Mouse (Mus musculus): ENCODE data around the gene Kcnd3. TPM values are rescaled to one million over a fixed set of nuclear protein-coding genes. Genes with fewer than 3 reads are reported as not detected.
A peak's percentile ranks its signal among the peaks of the same experiment; 100 is the strongest.

The Kcnd3 gene
- polyA plus RNA-seq, 1 experiment from 2014 or later, result 0.93 TPM

DNA sequence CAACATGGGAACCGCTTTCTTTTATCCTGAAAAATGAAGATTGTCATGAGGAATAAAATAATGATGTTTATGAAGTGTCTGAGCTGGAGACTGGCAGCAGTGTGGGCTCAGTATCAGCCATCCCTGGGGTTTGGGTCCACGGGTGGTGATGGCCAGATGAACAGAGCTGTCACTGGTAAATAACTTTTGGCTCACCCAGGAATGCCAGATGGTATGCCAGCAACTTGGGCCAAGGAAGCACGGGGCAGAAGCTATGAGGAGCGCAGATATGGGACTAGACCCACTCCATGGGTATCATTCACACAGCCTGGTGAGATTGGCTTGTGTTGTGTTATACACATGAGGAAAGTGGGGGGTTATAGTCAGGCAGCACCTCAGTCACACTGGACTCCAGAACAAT is 26.7 kb downstream of the Kcnd3 start:
- 91% methylated on average over 4 of the region's 4 CpGs for WGBS
- H3K9ac ChIP-seq (ENCODE audit: low read depth, low read length), result no peak overlapping the region
- no peaks in the 10 kb centered on the region for H3K36me3 ChIP-seq (ENCODE audit: control insufficient read depth, insufficient read depth, low read length)
- no peak for ATAC-seq (ENCODE audit: low read depth)
- H3K4me2 ChIP-seq (ENCODE audit: low read depth, low read length), result no peak overlapping the region
- no peak overlapping the region for H3K4me3 ChIP-seq (ENCODE audit: low read depth, low read length)
- H3K9me3 ChIP-seq (ENCODE audit: control insufficient read depth, low read length), result no peaks in the 10 kb centered on the region
- no peaks in the 10 kb centered on the region for H3K27me3 ChIP-seq (replicated peaks; ENCODE audit: control insufficient read depth, insufficient read depth, low read length)
- H3K4me1 ChIP-seq (ENCODE audit: control insufficient read depth, insufficient read depth, low read length), result no peaks in the 10 kb centered on the region
- DNase-seq (ENCODE audit: low spot score), result no peak
- H3K27ac ChIP-seq (replicated peaks; ENCODE audit: low read depth, low read length), result no peak overlapping the region

GRCm38 (mm10) chr3:105481419-105481818 is 29.3 kb downstream of the Kcnd3 start:
- no peak for DNase-seq (ENCODE audit: low spot score)
- H3K27ac ChIP-seq (replicated peaks; ENCODE audit: low read depth, low read length), result no peak overlapping the region
- H3K27me3 ChIP-seq (replicated peaks; ENCODE audit: control insufficient read depth, insufficient read depth, low read length), result no peaks in the 10 kb centered on the region
- no peak overlapping the region for H3K9ac ChIP-seq (ENCODE audit: low read depth, low read length)
- H3K36me3 ChIP-seq (ENCODE audit: control insufficient read depth, insufficient read depth, low read length), result no peaks in the 10 kb centered on the region
- WGBS, result 64% methylated on average over 8 of the region's 8 CpGs
- ATAC-seq (ENCODE audit: low read depth), result no peak
- H3K9me3 ChIP-seq (ENCODE audit: control insufficient read depth, low read length), result no peaks in the 10 kb centered on the region
- no peak overlapping the region for H3K4me3 ChIP-seq (ENCODE audit: low read depth, low read length)
- H3K4me2 ChIP-seq (ENCODE audit: low read depth, low read length), result no peak overlapping the region
- H3K4me1 ChIP-seq (ENCODE audit: control insufficient read depth, insufficient read depth, low read length), result no peaks in the 10 kb centered on the region

GRCm38 (mm10) chr3:105483651-105484052 is 31.5 kb downstream of the Kcnd3 start:
- Histone ChIP-seq H3K4me1 (ENCODE audit: control insufficient read depth, insufficient read depth, low read length) (no peaks in the 10 kb centered on the region), H3K27me3 (replicated peaks; ENCODE audit: control insufficient read depth, insufficient read depth, low read length) (no peaks in the 10 kb centered on the region), H3K4me2 (ENCODE audit: low read depth, low read length) (no peak overlapping the region), H3K9ac (ENCODE audit: low read depth, low read length) (no peak overlapping the region), H3K4me3 (ENCODE audit: low read depth, low read length) (no peak overlapping the region), H3K27ac (replicated peaks; ENCODE audit: low read depth, low read length) (no peak overlapping the region), H3K36me3 (ENCODE audit: control insufficient read depth, insufficient read depth, low read length) (no peaks in the 10 kb centered on the region), H3K9me3 (ENCODE audit: control insufficient read depth, low read length) (no peaks in the 10 kb centered on the region)
- DNase-seq (ENCODE audit: low spot score) (no peak), ATAC-seq (ENCODE audit: low read depth) (no peak)
- WGBS, result 64% methylated on average over 13 of the region's 13 CpGs

DNA sequence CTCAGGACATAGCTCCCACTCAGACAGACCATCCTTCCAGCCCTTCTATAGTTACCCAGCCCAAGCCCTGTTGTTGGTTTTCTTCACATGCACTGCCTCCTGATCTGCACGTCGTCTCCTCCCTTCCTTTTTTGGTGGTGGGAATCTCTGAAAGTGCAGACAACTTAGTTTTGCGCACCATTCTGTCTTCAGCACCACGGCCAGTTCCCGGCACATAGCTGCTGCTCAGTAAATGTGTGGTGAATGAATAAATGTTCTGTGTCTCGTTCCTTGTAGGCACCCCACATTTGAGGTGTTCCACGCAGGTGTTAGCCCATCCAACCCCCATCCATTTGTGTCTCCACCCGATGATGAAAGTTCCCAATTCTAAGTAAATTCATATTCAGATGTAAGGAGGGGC is 35.0 kb downstream of the Kcnd3 start:
- H3K36me3 ChIP-seq (ENCODE audit: control insufficient read depth, insufficient read depth, low read length), result no peaks in the 10 kb centered on the region
- no peaks in the 10 kb centered on the region for H3K4me1 ChIP-seq (ENCODE audit: control insufficient read depth, insufficient read depth, low read length)
- WGBS, result 38% methylated on average over 8 of the region's 8 CpGs
- no peak overlapping the region for H3K27ac ChIP-seq (replicated peaks; ENCODE audit: low read depth, low read length)
- H3K9ac ChIP-seq (ENCODE audit: low read depth, low read length), result no peak overlapping the region
- H3K27me3 ChIP-seq (replicated peaks; ENCODE audit: control insufficient read depth, insufficient read depth, low read length), result no peaks in the 10 kb centered on the region
- H3K4me3 ChIP-seq (ENCODE audit: low read depth, low read length), result no peak overlapping the region
- no peak overlapping the region for H3K4me2 ChIP-seq (ENCODE audit: low read depth, low read length)
- DNase-seq (ENCODE audit: low spot score), result peak; percentile 62
- no peaks in the 10 kb centered on the region for H3K9me3 ChIP-seq (ENCODE audit: control insufficient read depth, low read length)
- ATAC-seq (ENCODE audit: low read depth), result no peak

DNA sequence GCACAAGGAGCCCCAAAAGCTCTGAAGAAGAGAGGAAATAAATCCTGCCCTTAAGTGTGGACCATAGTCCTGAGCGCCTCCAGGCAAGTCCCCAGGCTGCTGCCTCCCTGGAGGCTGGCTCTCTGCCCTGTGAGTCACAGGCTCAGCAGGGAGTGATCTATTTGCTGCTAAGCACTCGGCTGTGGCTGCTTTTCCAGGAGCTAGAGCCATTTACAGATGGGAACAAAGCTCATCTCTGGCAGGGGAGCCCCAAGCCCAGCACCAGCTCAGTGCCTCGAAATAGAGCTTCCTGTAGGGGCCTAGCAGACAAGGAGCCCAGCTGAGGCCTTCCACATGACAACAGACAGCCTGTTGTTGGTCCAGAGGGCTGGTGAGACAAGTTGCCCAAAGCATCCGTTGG is 37.5 kb downstream of the Kcnd3 start:
- no peak overlapping the region for H3K4me2 ChIP-seq (ENCODE audit: low read depth, low read length)
- no peaks in the 10 kb centered on the region for H3K4me1 ChIP-seq (ENCODE audit: control insufficient read depth, insufficient read depth, low read length)
- H3K4me3 ChIP-seq (ENCODE audit: low read depth, low read length), result no peak overlapping the region
- WGBS, result 17% methylated on average over 3 of the region's 4 CpGs
- no peaks in the 10 kb centered on the region for H3K9me3 ChIP-seq (ENCODE audit: control insufficient read depth, low read length)
- DNase-seq (ENCODE audit: low spot score) (no peak), ATAC-seq (ENCODE audit: low read depth) (no peak)
- H3K27ac ChIP-seq (replicated peaks; ENCODE audit: low read depth, low read length), result no peak overlapping the region
- H3K9ac ChIP-seq (ENCODE audit: low read depth, low read length), result no peak overlapping the region
- no peaks in the 10 kb centered on the region for H3K27me3 ChIP-seq (replicated peaks; ENCODE audit: control insufficient read depth, insufficient read depth, low read length)
- no peaks in the 10 kb centered on the region for H3K36me3 ChIP-seq (ENCODE audit: control insufficient read depth, insufficient read depth, low read length)

GRCm38 (mm10) chr3:105494886-105495285 is 42.8 kb downstream of the Kcnd3 start:
- DNase-seq (ENCODE audit: low spot score), result no peak
- Histone ChIP-seq H3K4me1 (ENCODE audit: control insufficient read depth, insufficient read depth, low read length) (no peaks in the 10 kb centered on the region), H3K9ac (ENCODE audit: low read depth, low read length) (no peak overlapping the region), H3K4me2 (ENCODE audit: low read depth, low read length) (no peak overlapping the region), H3K4me3 (ENCODE audit: low read depth, low read length) (no peak overlapping the region), H3K27ac (replicated peaks; ENCODE audit: low read depth, low read length) (no peak overlapping the region), H3K36me3 (ENCODE audit: control insufficient read depth, insufficient read depth, low read length) (no peaks in the 10 kb centered on the region), H3K9me3 (ENCODE audit: control insufficient read depth, low read length) (no peaks in the 10 kb centered on the region), H3K27me3 (replicated peaks; ENCODE audit: control insufficient read depth, insufficient read depth, low read length) (no peaks in the 10 kb centered on the region)
- WGBS, result 29% methylated on average over 9 of the region's 9 CpGs
- no peak for ATAC-seq (ENCODE audit: low read depth)

- no peak overlapping the region for H3K27ac ChIP-seq (replicated peaks; ENCODE audit: low read depth, low read length)
- no peaks in the 10 kb centered on the region for H3K4me1 ChIP-seq (ENCODE audit: control insufficient read depth, insufficient read depth, low read length)
- no peaks in the 10 kb centered on the region for H3K27me3 ChIP-seq (replicated peaks; ENCODE audit: control insufficient read depth, insufficient read depth, low read length)
- H3K4me2 ChIP-seq (ENCODE audit: low read depth, low read length), result no peak overlapping the region
- no peaks in the 10 kb centered on the region for H3K36me3 ChIP-seq (ENCODE audit: control insufficient read depth, insufficient read depth, low read length)
- no peak overlapping the region for H3K9ac ChIP-seq (ENCODE audit: low read depth, low read length)
- H3K9me3 ChIP-seq (ENCODE audit: control insufficient read depth, low read length), result no peaks in the 10 kb centered on the region
- DNase-seq (ENCODE audit: low spot score) (no peak), ATAC-seq (ENCODE audit: low read depth) (no peak)
- no peak overlapping the region for H3K4me3 ChIP-seq (ENCODE audit: low read depth, low read length)
- 63% methylated on average over 7 of the region's 7 CpGs for WGBS
These were observed 44.1 kb downstream of the Kcnd3 start for GRCm38 (mm10) chr3:105496216-105496615.

DNA sequence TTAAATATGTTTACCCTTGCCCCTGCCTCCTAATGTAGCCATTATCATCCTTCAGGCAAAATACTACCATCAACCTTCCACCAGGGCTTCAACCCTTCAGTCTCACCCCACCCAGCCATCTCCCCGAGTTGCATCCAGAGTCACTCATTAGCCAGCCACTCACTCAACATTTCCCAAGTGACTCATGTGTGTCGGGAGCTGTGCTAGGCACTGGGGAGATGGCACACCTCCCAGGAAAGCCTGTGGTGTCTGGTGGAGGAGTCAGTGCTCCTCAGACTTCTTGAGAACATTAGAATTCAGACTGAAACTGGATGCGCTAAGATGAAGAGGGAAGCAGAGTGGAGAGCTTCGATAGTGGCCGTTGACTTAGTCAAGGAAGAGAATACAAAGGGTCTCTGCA is 44.8 kb downstream of the Kcnd3 start:
- WGBS, result 90% methylated on average over 5 of the region's 5 CpGs
- no peak for DNase-seq (ENCODE audit: low spot score)

DNA sequence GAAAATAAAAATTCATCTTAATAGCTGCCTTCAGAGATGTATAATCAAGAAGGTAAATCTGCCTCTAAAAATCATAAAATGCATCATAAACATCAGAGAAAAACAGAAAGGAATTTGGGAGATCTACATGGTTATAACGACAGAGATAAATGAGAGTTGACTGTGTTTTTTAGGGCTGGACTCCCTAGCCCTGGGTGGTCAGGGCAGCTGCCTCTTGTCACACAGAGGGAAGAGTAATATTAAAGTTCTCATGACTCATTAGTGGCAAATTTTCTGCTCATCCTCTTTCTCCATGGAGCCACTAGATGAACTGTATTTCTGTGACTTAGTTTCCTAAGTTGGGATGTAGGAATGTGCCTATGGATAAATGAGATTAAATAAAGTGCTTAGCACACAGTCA is 48.9 kb downstream of the Kcnd3 start:
- Histone ChIP-seq H3K36me3 (ENCODE audit: control insufficient read depth, insufficient read depth, low read length) (no peaks in the 10 kb centered on the region), H3K27ac (replicated peaks; ENCODE audit: low read depth, low read length) (no peak overlapping the region), H3K4me3 (ENCODE audit: low read depth, low read length) (no peak overlapping the region), H3K9me3 (ENCODE audit: control insufficient read depth, low read length) (no peaks in the 10 kb centered on the region), H3K4me2 (ENCODE audit: low read depth, low read length) (no peak overlapping the region), H3K9ac (ENCODE audit: low read depth, low read length) (no peak overlapping the region), H3K27me3 (replicated peaks; ENCODE audit: control insufficient read depth, insufficient read depth, low read length) (no peaks in the 10 kb centered on the region), H3K4me1 (ENCODE audit: control insufficient read depth, insufficient read depth, low read length) (no peaks in the 10 kb centered on the region)
- ATAC-seq (ENCODE audit: low read depth) (no peak), DNase-seq (ENCODE audit: low spot score) (no peak)
- 82% methylated on average over 1 of the region's 1 CpGs for WGBS

More for the DNA sequence above, 44.8 kb downstream of the Kcnd3 start:
- no peak overlapping the region for H3K27ac ChIP-seq (replicated peaks; ENCODE audit: low read depth, low read length)
- no peak for ATAC-seq (ENCODE audit: low read depth)
- no peaks in the 10 kb centered on the region for H3K9me3 ChIP-seq (ENCODE audit: control insufficient read depth, low read length)
- no peaks in the 10 kb centered on the region for H3K36me3 ChIP-seq (ENCODE audit: control insufficient read depth, insufficient read depth, low read length)
- H3K4me1 ChIP-seq (ENCODE audit: control insufficient read depth, insufficient read depth, low read length), result no peaks in the 10 kb centered on the region
- H3K9ac ChIP-seq (ENCODE audit: low read depth, low read length), result no peak overlapping the region
- no peak overlapping the region for H3K4me2 ChIP-seq (ENCODE audit: low read depth, low read length)
- H3K4me3 ChIP-seq (ENCODE audit: low read depth, low read length), result no peak overlapping the region
- H3K27me3 ChIP-seq (replicated peaks; ENCODE audit: control insufficient read depth, insufficient read depth, low read length), result no peaks in the 10 kb centered on the region

Measured in embryonic facial prominence, embryonic 14.5 days (tissue).